Mouse (Mus musculus) cortical plate, adult 2 months (tissue): ENCODE data around the gene P3h2. TPM values are rescaled to one million over a fixed set of nuclear protein-coding genes. Genes with fewer than 3 reads are reported as not detected.

Source experiments
- H3K27ac ChIP-seq: fragments of 200-500 bp; 2 replicates; pipeline ENCODE4 v1.5.1; 2012; ENCODE audit warnings: low read length, control low read depth, inconsistent platforms; ENCODE audit not compliant: insufficient read depth
- H3K4me1 ChIP-seq: fragments of 200-500 bp; 2 replicates; pipeline ENCODE4 v1.6.1; 2011; ENCODE audit warnings: low read length; ENCODE audit not compliant: control insufficient read depth, insufficient read depth
- H3K4me3 ChIP-seq: fragments of 200-500 bp; 2 replicates; pipeline ENCODE4 v1.5.1; 2011; ENCODE audit warnings: mild to moderate bottlenecking, low read length, control low read depth; ENCODE audit not compliant: insufficient read depth
- CTCF ChIP-seq: fragments of 200-500 bp; IDR thresholded peaks from 2 replicates; pipeline ENCODE4 v1.5.1; 2011; ENCODE audit warnings: mild to moderate bottlenecking, control low read depth, low read length; ENCODE audit not compliant: insufficient read depth; ENCODE audit errors: extremely low read depth
- POLR2A ChIP-seq: fragments of 200-500 bp; IDR thresholded peaks from 2 replicates; pipeline ENCODE4 v1.6.1; 2011; ENCODE audit warnings: mild to moderate bottlenecking, low read length, control low read depth; ENCODE audit not compliant: insufficient read depth; ENCODE audit errors: extremely low read depth
- polyA plus RNA-seq: library from polyadenylated mRNA; depleted of rRNA; stranded (reverse); fragments of >200 nt; gene quantifications from 2 replicates; pipeline ENCODE4 v1.2.3, GENCODE M21; 2012

P3h2 gene
- polyA plus RNA-seq, 1 experiment = 1.9 TPM

- TF ChIP-seq CTCF (no peak), POLR2A (no peak)
- Histone ChIP-seq H3K4me1 (peaks cover 3% of the 10 kb centered on the region; the same call in 1 of the 2 replicates), H3K27ac (no peak overlapping the region), H3K4me3 (no peak overlapping the region)
Measured at GRCm38 (mm10) chr16:26003261-26003660, 102.3 kb downstream of the P3h2 start.

DNA sequence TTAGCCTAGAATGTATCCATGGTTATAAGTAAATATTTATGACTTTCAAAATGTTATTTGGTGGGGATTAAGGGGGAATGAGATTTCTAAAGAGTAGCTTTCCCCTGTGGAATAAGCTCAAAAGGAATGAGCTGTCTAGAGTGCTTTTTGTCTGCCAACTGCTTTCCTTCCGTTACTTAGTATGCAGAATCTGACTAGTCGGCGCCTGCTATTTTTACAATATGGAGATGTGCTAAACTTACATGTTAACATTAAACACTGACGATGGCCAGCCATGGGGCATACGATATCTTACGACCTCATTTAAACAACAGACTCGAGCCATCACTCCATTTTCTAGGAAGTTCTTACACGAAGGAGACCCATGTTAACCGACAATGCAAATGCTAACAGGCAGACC is 102.7 kb downstream of the P3h2 start:
- H3K4me3 ChIP-seq = no peak overlapping the region
- no peak overlapping the region for H3K27ac ChIP-seq
- peaks cover 3% of the 10 kb centered on the region; the same call in 1 of the 2 replicates for H3K4me1 ChIP-seq
- TF ChIP-seq POLR2A = no peak
- no peak for TF ChIP-seq CTCF

- no peak overlapping the region for H3K27ac ChIP-seq
- H3K4me3 ChIP-seq = no peak overlapping the region
- TF ChIP-seq POLR2A = no peak
- TF ChIP-seq CTCF = no peak
- no peaks in the 10 kb centered on the region for H3K4me1 ChIP-seq
Measured at GRCm38 (mm10) chr16:25994605-25995004, 111.0 kb downstream of the P3h2 start.

GRCm38 (mm10) chr16:25987221-25987620 is 118.4 kb downstream of the P3h2 start:
- Histone ChIP-seq H3K4me3 (no peak overlapping the region), H3K4me1 (no peaks in the 10 kb centered on the region), H3K27ac (no peak overlapping the region)
- TF ChIP-seq POLR2A (no peak), CTCF (no peak)

DNA sequence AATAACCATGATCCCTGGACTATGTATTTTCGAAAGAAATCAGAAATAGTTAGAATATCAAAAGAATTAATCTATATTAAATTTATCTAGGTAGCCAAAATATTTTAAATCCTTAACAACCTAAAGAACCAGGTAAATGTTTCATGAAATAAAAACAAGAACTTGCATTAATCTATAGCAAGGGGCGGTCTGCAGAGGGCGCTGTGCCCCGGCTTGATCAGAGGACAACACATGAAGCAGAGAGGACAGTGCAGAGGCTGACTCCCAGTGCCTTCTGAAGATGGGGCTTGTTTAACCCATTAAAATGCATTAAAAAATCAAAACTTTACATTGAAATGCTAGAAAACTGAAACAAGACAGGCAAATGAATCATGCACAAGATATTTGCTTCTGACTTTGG is 121.9 kb downstream of the P3h2 start:
- TF ChIP-seq CTCF (peak; percentile 46), POLR2A (no peak)
- H3K27ac ChIP-seq = no peak overlapping the region
- no peak overlapping the region for H3K4me3 ChIP-seq
- no peaks in the 10 kb centered on the region for H3K4me1 ChIP-seq

DNA sequence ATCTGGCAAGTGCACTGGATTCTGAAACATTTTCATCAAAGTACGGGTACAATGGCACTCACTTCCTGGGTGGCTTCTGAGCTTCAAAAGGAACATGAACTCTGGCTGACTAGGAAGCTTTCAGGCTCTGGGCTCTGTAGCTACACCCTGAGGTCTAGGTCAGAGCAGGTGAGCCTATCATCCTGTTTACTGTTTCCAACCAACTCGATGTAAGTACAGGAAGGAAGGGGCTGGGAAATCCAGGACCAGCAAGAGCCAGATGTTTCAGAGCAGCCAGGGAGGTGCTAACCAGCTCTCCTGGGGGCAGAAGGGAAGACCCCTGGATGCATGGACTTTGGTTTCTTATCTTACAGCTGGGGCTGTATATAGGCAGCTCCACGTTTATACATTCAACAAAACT is 126.5 kb downstream of the P3h2 start:
- no peak overlapping the region for H3K4me3 ChIP-seq
- no peaks in the 10 kb centered on the region for H3K4me1 ChIP-seq
- H3K27ac ChIP-seq = no peak overlapping the region
- TF ChIP-seq POLR2A = no peak

DNA sequence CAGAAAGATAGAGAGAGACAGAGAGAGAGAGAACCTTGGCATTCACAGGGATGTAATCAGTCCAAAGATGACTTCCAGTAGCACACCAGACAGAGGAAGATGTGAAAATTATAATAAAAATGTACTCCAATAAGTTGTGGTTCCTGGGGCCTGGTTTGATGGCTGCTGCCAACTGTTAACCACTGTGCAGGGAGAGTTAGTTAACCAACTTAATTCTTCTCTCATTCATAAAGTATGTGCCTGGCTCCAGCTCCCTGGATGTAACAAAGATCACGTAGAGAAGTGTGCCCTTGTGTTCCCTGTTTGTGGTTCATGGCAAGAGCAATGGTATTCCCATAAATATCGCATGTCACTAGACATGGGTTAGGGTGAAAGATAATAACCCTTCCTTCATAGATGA is 128.4 kb downstream of the P3h2 start:
- no peak overlapping the region for H3K4me3 ChIP-seq

DNA sequence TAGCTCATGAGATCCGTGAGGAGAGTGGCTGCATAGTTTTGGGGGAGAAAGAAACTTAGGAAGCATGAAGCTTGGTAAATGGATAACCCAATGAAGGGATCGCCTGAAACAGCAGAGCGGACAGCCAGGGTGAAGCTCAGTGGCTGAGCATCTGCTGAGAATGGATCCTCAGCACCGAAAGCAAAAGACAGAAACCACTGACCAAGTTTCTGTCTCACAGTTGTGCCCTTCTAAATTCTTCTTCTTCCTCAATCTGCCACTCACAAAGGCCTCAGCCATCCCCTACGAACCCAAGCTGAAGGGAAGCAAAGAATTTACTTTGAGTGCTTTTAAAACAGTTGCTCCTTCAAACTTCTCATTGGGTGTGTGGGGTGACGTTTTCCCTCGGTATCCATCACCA is 134.3 kb downstream of the P3h2 start:
- Histone ChIP-seq H3K27ac (no peak overlapping the region), H3K4me1 (no peaks in the 10 kb centered on the region), H3K4me3 (no peak overlapping the region)
- no peak for TF ChIP-seq CTCF
- TF ChIP-seq POLR2A = no peak

More for the DNA sequence above, 128.4 kb downstream of the P3h2 start:
- no peak overlapping the region for H3K27ac ChIP-seq
- TF ChIP-seq CTCF (no peak), POLR2A (no peak)
- H3K4me1 ChIP-seq = no peaks in the 10 kb centered on the region

DNA sequence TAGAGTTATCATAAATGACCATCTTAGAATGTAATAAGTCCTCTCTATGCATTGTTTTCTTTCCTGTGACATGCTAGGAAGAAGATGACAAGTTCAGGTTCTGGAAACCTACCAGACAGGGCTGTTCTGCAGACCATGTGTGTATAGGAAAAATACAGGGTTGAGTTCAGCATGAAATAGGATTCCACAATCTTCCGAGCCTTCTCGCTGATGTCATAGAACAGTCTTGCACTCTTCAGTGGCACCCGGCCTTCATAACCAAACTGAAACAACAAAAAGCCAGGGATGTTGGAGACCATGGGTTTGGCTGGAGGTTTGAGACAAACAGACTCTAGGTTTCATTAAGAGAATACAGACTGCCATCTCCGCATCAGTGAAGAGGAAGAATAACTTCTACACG is 134.9 kb downstream of the P3h2 start:
- TF ChIP-seq POLR2A = no peak
- no peak for TF ChIP-seq CTCF
- Histone ChIP-seq H3K4me3 (no peak overlapping the region), H3K4me1 (no peaks in the 10 kb centered on the region), H3K27ac (no peak overlapping the region)

DNA sequence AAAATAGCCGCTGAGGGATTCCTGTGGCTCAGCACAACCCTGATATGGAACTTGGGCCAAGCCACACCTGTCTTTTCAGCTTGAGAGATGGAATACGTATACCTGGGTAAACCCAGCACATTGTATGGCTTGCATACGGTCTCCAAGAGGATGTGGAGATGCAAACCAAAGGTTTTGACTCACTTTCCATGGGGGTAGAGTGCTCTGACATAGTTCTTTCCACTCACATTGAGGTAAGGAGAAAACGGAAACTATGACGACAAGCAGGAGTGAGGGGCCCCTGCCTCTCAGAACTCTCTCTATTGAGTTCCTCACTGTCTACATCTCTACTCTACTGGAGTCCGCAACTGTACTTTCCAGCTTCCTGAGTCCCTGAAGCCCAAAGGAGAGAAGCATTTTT is 135.4 kb downstream of the P3h2 start:
- no peak for TF ChIP-seq POLR2A
- TF ChIP-seq CTCF = no peak
- no peaks in the 10 kb centered on the region for H3K4me1 ChIP-seq
- H3K4me3 ChIP-seq = no peak overlapping the region
- no peak overlapping the region for H3K27ac ChIP-seq

- no peaks in the 10 kb centered on the region; the same call in 1 of the 2 replicates for H3K4me1 ChIP-seq
- H3K27ac ChIP-seq = no peak overlapping the region
- no peak overlapping the region for H3K4me3 ChIP-seq
- TF ChIP-seq POLR2A (no peak), CTCF (peak; percentile 74)
Measured at GRCm38 (mm10) chr16:25967297-25967696, 138.3 kb downstream of the P3h2 start.
